ENCODE assay signal across 12 mouse cellular contexts in the genomic region with DNA sequence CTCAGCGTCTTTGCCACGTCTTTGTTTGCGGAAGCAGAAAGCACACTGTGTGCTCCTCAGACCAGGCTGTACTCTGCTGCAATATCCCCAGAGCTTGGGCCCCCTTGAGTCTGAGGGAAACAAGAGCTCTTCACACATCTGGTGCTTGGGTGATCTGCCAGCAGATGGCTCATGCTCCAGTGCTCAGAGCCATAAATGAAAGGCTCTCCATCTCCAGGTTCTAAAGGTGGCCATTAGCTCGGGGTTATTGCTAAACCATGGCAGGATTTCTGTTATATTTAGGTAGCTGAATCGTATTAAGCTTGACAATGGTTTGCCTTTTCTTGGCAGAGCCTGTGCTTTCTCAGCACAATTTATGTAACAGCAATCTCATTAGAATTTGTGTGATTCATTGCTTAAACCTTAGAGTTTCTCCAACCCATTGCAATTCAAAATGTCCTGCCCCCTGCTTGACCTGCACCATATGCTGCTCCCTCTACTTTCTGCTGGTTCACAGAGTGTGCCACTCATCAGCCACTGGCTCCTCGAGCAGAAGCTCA. TPM values are rescaled to one million over a fixed set of nuclear protein-coding genes. Genes with fewer than 3 reads are reported as not detected.
DNase-seq lines count a peak whose midpoint lies in the region; ATAC-seq and TF ChIP-seq lines count a peak whose summit lies in the region.
"Had no signal": no experiment of that assay in that cellular context is flagged by ENCODE, and none has a peak within 500 bp of the region (broad histone marks: within the 10 kb centered on the region; RNA-seq: fewer than 3 reads in every experiment).

No protein-coding gene starts in this region.

- no peak overlapping the region for H3K4me2 ChIP-seq in lung, embryonic 14.5 days
- H3K4me2 ChIP-seq: heart, embryonic 13.5 days had no signal

- DNase-seq in gastrocnemius, adult 18-20 months (ENCODE audit: low spot score), result peak; percentile 65
- DNase-seq in gastrocnemius, postnatal 4 days (ENCODE audit: low spot score in 2 of 2), result no peak
- peak; percentile 9 for DNase-seq in lung, embryonic 14.5 days
- no peak for DNase-seq in lung, postnatal 36 days
- DNase-seq in gastrocnemius, postnatal 25 days, result peak; percentile 70
- DNase-seq in cerebellum, postnatal 14 days, result no peak
- no peak for DNase-seq in adrenal gland, adult 8-10 months

- H3K27ac ChIP-seq in lung, embryonic 14.5 days (ENCODE audit: low read depth), result no peak overlapping the region
- H3K27ac ChIP-seq in olfactory bulb, adult 2 months (ENCODE audit: insufficient read depth, low read depth, low read length), result peak overlapping the region; percentile 72
- H3K27ac ChIP-seq: heart, embryonic 13.5 days had no signal

- no peaks in the 10 kb centered on the region for H3K4me1 ChIP-seq in lung, embryonic 14.5 days (ENCODE audit: insufficient read depth)
- peaks cover 45% of the 10 kb centered on the region for H3K4me1 ChIP-seq in olfactory bulb, adult 2 months (ENCODE audit: control insufficient read depth, insufficient read depth, low read length)

- no peak for TF ChIP-seq CTCF in lung, embryonic 14.5 days (IDR thresholded peaks at IDR 0.05; ENCODE audit: low read depth)
- TF ChIP-seq CTCF in olfactory bulb, adult 2 months (IDR thresholded peaks at IDR 0.05; ENCODE audit: insufficient read depth, low read depth, low read length), result no peak

- H3K9ac ChIP-seq in lung, embryonic 14.5 days, result no peak overlapping the region
- H3K9ac ChIP-seq: heart, embryonic 13.5 days had no signal

- peaks cover 61% of the 10 kb centered on the region for H3K36me3 ChIP-seq in lung, embryonic 14.5 days (ENCODE audit: insufficient read depth)

- WGBS in lung, embryonic 14.5 days, result 70% methylated on average over 6 of the region's 6 CpGs
- 29% methylated on average over 6 of the region's 6 CpGs for WGBS in olfactory bulb, adult 2 months

- TF ChIP-seq POLR2A in olfactory bulb, adult 2 months (IDR thresholded peaks at IDR 0.05; ENCODE audit: insufficient read depth, low read depth, low read length), result no peak

- H3K4me3 ChIP-seq in lung, embryonic 14.5 days (ENCODE audit: low read depth, low read length), result no peak overlapping the region
- no peak overlapping the region for H3K4me3 ChIP-seq in olfactory bulb, adult 2 months (ENCODE audit: insufficient read depth, low read depth, low read length)
- H3K4me3 ChIP-seq: heart, embryonic 13.5 days had no signal

- ATAC-seq in lung, embryonic 14.5 days (ENCODE audit: insufficient read depth), result no peak
- ATAC-seq: CD4-positive, CD25-positive, alpha-beta regulatory T cell, adult 4 months had no signal

- no peaks in the 10 kb centered on the region for H3K9me3 ChIP-seq in lung, embryonic 14.5 days (ENCODE audit: low read depth, low read length)
- H3K9me3 ChIP-seq: heart, embryonic 13.5 days had no signal

- no peaks in the 10 kb centered on the region for H3K27me3 ChIP-seq in lung, embryonic 14.5 days (ENCODE audit: insufficient read depth, low read length)
- H3K27me3 ChIP-seq: heart, embryonic 13.5 days had no signal

RNA-seq across cellular contexts. Expression of a gene that starts 12.8 kb away (rescaled TPM):
- 10 to 100 TPM in 1 of 2 experiments, 1 to 10 TPM in 1; 9.3 to 24.6 TPM for total RNA-seq in gastrocnemius, adult 18-20 months (2021)
- 1 to 10 TPM; 1.7 to 4.0 TPM for total RNA-seq in gastrocnemius, postnatal 4 days (2021)
- polyA plus RNA-seq in lung, embryonic 14.5 days (2014; fragmentation: Nextera tagmentation; extraction: Ambion mirVana), result 0.75 and 1.3 TPM in 2 replicates
- 10 to 100 TPM in 1 of 2 experiments, 1 to 10 TPM in 1; 9.4 to 22.7 TPM for total RNA-seq in gastrocnemius, postnatal 25 days (2021)
- polyA plus RNA-seq in olfactory bulb, adult 2 months (2012; ENCODE audit: insufficient read depth, insufficient read length, low replicate concordance, missing spikeins), result not detected in 2 replicates
- 1 to 10 TPM in 3 of 4 experiments, under 1 TPM in 1; 0.87 to 2.9 (median 1.4) TPM for total RNA-seq in adrenal gland, adult 8-10 months (2022)
- total RNA-seq: common myeloid progenitor, adult 5-6 weeks had no signal
- polyA plus RNA-seq: small intestine, adult 2 months had no signal

RNA-seq across cellular contexts. Expression of a gene that starts 45.1 kb away (rescaled TPM):
- 10 to 100 TPM; 19.6 to 20.4 TPM for total RNA-seq in gastrocnemius, adult 18-20 months (2021)
- 10 to 100 TPM; 47.6 to 48.7 TPM for total RNA-seq in gastrocnemius, postnatal 4 days (2021)
- polyA plus RNA-seq in lung, embryonic 14.5 days (2014; fragmentation: Nextera tagmentation; extraction: Ambion mirVana), result 104 and 105 TPM in 2 replicates
- 10 to 100 TPM; 17.1 to 18.5 TPM for total RNA-seq in gastrocnemius, postnatal 25 days (2021)
- polyA plus RNA-seq in olfactory bulb, adult 2 months (2012; ENCODE audit: insufficient read depth, insufficient read length, low replicate concordance, missing spikeins), result not detected in 2 replicates
- 10 to 100 TPM; 42.4 to 58.8 (median 51.5) TPM for total RNA-seq in adrenal gland, adult 8-10 months (2022)

Comparison
In these comparisons a context has a peak if more than half of its experiments do, and no peak if none do; other contexts are left out.
1. DNase-seq: peak in gastrocnemius, adult 18-20 months (single experiment), lung, embryonic 14.5 days (single experiment) and gastrocnemius, postnatal 25 days (single experiment); none in gastrocnemius, postnatal 4 days (0 of 2), lung, postnatal 36 days (single experiment), cerebellum, postnatal 14 days (0 of 2) and adrenal gland, adult 8-10 months (single experiment).